Mouse (Mus musculus) megakaryocyte, embryonic 14.5 days (primary cell): ENCODE results near the gene Fam219a. TPM values are rescaled to one million over a fixed set of nuclear protein-coding genes. Genes with fewer than 3 reads are reported as not detected.
A peak's percentile ranks its signal among the peaks of the same experiment; 100 is the strongest.

Experiments
- H3K27me3 ChIP-seq: replicated peaks from 2 replicates; pipeline ENCODE3; 2012; ENCODE audit warnings: inconsistent platforms
- H3K36me3 ChIP-seq: replicated peaks from 2 replicates; pipeline ENCODE3; 2012; ENCODE audit warnings: low read length, inconsistent platforms, mixed read lengths
- H3K4me1 ChIP-seq: 2 replicates; pipeline ENCODE4 v1.6.1; 2012; ENCODE audit warnings: inconsistent platforms
- H3K4me3 ChIP-seq: replicated peaks from 2 replicates; pipeline ENCODE3; 2012; ENCODE audit warnings: moderate library complexity, mild to moderate bottlenecking, inconsistent platforms
- H3K9me3 ChIP-seq: 2 replicates; pipeline ENCODE4 v1.6.1; 2012; ENCODE audit warnings: inconsistent platforms
- FLI1 ChIP-seq: IDR thresholded peaks from 2 replicates; pipeline ENCODE4 v1.6.1; 2012; ENCODE audit warnings: low read length, inconsistent platforms, mixed read lengths
- GATA1 ChIP-seq: IDR thresholded peaks from 3 replicates; pipeline ENCODE4 v1.6.1; 2012; ENCODE audit warnings: mixed read lengths, low read length, inconsistent platforms, borderline replicate concordance
- polyA plus RNA-seq: library from polyadenylated mRNA; stranded (reverse); fragments of >175 nt; gene quantifications from 2 replicates; pipeline ENCODE4 v1.2.3, GENCODE M21; 2012; ENCODE audit warnings: low replicate concordance; ENCODE audit not compliant: insufficient read depth

Fam219a gene
- polyA plus RNA-seq = 13.5 and 35.8 TPM in 2 replicates

DNA sequence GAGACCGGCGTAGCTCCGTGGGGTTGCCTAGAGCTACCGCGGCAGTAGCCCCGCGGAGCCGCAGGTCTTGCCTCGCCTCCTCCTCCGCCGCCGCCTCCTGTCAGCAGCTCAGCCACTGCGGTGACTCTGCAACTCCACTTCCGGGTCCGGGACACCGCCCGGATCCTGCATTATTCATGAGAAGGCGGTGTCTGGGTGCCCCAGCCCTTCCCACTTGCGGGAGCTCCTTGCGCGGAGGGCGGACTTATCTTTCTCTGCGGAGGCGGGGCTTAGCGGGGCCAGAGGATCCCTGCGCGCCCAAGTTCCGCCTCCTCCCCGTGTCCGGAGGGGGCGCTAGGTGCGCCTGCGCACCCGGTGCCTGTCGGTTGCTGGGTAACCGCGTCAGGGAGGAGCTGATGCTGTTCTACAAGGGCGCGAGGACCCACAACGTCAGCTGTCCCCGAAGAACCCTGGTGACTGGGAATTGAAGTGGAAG, at the start of gene Fam219a, which contains the start of gene Dnaic1:
Fam219a (minus strand) TSS at position 128 of the 475 bp plus-strand sequence.
Dnaic1 (plus strand) TSS at position 365 of the 475 bp plus-strand sequence.
- H3K4me1 ChIP-seq = peaks cover 19% of the 10 kb centered on the region
- peak within 1 kb of the TSS; percentile 94 for H3K4me3 ChIP-seq
- TF ChIP-seq GATA1 = no peak
- no peak for TF ChIP-seq FLI1
- H3K27me3 ChIP-seq = peaks cover 50% of the 10 kb centered on the region
- H3K9me3 ChIP-seq = no peaks in the 10 kb centered on the region
- H3K36me3 ChIP-seq = no peaks in the 10 kb centered on the region

DNA sequence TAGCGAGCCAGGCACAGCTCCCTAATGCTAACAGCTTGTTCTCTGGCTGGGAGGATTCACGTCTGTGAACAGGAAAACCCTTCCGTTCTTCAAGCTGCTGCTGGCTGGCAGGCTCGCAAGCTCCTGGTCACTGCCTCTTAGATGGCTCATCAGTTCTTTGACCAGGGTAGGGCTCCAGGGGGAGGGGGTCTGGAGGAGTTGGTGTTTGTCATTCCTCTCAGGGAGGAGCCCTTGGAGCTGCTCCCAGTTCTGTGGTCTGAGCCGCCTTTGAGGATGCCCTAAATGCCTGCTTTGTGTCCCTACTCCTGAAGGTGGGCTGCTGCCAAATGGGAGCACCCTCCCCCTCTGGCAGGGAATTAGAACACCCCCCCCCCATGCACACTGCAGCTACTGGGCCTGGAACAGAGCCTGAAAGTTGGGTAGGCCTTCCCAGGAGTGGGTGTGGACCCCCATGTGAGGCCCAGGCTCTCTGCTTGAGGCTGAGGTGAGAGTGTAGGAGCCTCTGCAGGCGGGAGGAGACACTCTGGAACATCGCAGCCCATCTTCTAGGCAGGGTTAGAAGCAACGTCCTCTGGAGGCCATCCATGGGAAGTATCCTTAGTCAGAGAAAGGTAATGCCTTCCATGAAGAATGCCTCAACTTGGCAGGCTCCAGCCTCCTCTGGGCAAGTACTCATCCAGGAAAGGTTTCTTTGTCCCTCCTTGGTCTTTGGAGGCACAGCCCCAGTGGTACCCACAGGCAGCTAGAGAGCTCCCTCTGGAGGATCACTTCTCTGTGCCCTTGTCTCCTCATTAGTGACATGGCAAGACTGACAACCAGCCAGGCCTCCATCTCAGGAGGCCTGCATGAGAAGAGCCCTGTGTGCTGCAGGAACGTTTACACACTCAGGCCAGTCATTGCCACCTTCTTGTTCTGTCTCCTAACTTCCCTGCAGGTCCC, 46.6 kb upstream of the Fam219a start:
- Histone ChIP-seq H3K27me3 (peaks cover 35% of the 10 kb centered on the region), H3K4me1 (peaks cover 4% of the 10 kb centered on the region; the same call in 1 of the 2 replicates), H3K4me3 (no peak overlapping the region), H3K36me3 (no peaks in the 10 kb centered on the region), H3K9me3 (0 out of 2 replicates have a peak, but pooled peaks cover 3% of the 10 kb centered on the region)
- no peak for TF ChIP-seq GATA1
- TF ChIP-seq FLI1 = no peak

DNA sequence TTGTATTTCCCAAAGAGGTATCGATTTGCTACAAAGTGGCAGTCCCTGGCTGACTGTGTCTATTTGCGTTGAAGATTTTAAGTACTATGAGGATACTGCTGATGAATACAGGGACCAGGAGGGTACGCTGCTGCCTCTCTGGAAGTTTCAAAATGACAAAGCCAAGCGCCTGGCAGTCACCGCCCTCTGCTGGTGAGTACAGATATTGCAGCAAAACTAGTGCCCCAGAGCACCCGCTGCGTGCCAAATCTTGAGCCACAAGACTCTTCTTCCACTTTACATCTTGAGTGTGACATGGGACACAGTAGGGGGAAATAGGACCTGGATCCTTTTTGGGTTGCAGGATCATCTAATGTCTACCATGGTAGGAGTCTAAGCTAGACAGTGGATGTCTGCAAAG, 44.8 kb upstream of the Fam219a start:
- H3K36me3 ChIP-seq = no peaks in the 10 kb centered on the region
- 0 out of 2 replicates have a peak, but pooled peaks cover 3% of the 10 kb centered on the region for H3K9me3 ChIP-seq
- H3K27me3 ChIP-seq = peaks cover 32% of the 10 kb centered on the region
- TF ChIP-seq FLI1 (no peak), GATA1 (no peak)
- H3K4me3 ChIP-seq = no peak overlapping the region
- H3K4me1 ChIP-seq = peaks cover 4% of the 10 kb centered on the region; the same call in 1 of the 2 replicates

DNA sequence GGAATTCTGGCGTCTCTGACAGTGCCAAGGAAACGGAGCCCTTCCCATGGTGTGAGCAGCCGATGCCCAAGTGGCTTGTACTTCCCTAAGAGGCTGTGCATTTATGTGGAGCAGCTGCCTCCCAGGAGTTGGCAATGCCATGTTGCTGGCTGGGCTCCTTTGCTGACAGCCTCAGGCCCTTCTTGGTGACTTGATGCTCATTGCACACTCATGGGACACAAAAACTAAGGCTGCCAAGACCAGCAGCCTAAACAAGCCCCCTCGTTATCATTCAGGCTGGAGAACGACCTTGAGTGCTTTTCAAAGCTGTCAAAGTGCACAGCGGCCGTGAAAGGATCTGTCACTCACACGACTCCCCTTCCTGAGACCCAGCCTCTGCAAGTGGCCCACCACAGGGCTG, 42.8 kb upstream of the Fam219a start:
- peaks cover 4% of the 10 kb centered on the region; the same call in 1 of the 2 replicates for H3K4me1 ChIP-seq
- no peaks in the 10 kb centered on the region for H3K36me3 ChIP-seq
- TF ChIP-seq FLI1 (no peak), GATA1 (no peak)
- 0 out of 2 replicates have a peak, but pooled peaks cover 2% of the 10 kb centered on the region for H3K9me3 ChIP-seq
- H3K27me3 ChIP-seq = peaks cover 25% of the 10 kb centered on the region
- H3K4me3 ChIP-seq = no peak overlapping the region

DNA sequence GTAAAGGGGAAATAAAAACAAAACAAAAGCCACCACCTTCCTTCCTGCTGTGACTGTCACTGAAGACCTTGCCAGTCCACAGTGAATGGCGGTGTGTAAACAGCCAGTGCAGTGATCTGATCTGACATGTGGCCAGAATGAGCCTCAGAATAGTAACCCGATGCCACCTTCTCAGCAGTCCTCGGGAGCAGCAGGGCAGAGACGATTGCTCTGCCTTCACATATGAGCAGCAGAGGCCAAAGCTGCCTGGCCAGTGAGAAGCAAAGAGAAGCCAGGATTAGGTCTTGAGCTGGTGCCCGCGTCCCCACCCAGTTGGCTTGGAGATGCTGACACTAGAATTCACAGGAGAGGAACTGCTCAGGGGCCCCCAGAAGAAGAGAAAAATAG, 41.2 kb upstream of the Fam219a start:
- TF ChIP-seq GATA1 (no peak), FLI1 (no peak)
- peaks cover 4% of the 10 kb centered on the region; the same call in 1 of the 2 replicates for H3K4me1 ChIP-seq
- peaks cover 22% of the 10 kb centered on the region for H3K27me3 ChIP-seq
- H3K36me3 ChIP-seq = no peaks in the 10 kb centered on the region
- no peak overlapping the region for H3K4me3 ChIP-seq
- no peaks in the 10 kb centered on the region for H3K9me3 ChIP-seq

DNA sequence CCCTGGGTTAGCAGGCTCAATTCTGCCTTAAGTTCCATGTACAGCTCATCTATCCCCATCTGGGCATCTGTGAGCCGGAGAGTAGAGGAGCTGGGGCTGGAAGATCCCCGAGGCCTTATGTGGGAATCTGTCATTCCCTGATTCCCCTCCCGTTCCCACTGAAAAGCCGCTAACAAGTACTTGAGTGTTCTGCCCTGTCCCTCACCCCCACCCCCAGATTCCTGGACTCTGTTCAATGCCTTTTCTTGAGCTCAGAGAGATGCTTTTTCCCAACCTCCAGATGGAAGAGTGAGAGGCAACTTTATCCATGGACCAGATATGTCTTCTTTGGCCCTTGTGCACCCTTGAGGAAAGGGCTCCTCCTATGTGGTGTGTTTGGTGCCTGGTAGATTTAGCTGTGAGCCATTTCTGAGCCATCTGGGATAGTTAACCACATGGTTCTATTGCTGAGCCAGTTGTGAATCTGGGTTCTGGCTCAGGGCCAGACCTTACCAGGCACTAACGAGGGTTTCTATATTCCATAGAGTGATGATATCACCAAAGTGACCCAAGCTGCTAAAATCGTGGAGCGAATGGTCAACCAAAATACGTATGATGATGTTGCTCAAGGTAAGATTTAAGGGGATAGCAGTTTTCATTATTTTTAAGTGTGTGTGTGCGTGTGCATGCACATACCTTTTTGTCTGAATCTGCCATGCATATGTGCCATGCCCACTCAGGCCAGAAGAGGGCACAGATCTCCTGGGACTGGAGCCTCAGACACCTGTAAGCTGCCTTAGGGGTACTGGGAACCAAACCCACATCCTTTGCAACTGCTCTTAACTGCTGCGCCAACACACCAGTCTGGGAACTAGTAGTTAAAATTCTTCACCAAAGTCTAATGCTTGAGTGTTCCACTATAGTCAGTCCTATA, 40.6 kb upstream of the Fam219a start:
- Histone ChIP-seq H3K36me3 (no peaks in the 10 kb centered on the region), H3K4me1 (peaks cover 4% of the 10 kb centered on the region; the same call in 1 of the 2 replicates), H3K27me3 (peaks cover 16% of the 10 kb centered on the region), H3K9me3 (no peaks in the 10 kb centered on the region), H3K4me3 (no peak overlapping the region)
- TF ChIP-seq FLI1 = no peak
- no peak for TF ChIP-seq GATA1

DNA sequence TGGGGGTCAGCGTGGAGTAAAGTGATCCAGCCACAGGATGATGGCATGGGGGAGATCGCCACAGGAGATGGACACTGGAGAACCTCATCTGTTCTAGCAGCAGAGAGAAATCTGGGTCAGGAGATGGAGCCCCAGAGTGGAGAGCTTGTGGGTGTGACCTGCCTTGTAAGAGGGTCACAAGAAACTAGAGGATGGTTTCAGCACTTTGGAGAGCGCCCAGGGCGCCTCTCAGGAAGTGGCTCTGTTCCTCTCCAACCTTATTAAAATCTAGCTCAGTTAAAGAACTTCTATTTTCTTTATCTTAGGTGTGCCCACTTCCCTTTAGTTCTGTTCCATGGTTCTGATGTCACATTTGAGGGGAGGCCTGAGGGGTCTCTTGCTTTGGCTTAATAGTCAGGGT, 37.4 kb upstream of the Fam219a start:
- Histone ChIP-seq H3K4me3 (no peak overlapping the region), H3K36me3 (no peaks in the 10 kb centered on the region), H3K4me1 (no peaks in the 10 kb centered on the region), H3K9me3 (no peaks in the 10 kb centered on the region), H3K27me3 (peaks cover 20% of the 10 kb centered on the region)
- TF ChIP-seq GATA1 = no peak
- no peak for TF ChIP-seq FLI1

DNA sequence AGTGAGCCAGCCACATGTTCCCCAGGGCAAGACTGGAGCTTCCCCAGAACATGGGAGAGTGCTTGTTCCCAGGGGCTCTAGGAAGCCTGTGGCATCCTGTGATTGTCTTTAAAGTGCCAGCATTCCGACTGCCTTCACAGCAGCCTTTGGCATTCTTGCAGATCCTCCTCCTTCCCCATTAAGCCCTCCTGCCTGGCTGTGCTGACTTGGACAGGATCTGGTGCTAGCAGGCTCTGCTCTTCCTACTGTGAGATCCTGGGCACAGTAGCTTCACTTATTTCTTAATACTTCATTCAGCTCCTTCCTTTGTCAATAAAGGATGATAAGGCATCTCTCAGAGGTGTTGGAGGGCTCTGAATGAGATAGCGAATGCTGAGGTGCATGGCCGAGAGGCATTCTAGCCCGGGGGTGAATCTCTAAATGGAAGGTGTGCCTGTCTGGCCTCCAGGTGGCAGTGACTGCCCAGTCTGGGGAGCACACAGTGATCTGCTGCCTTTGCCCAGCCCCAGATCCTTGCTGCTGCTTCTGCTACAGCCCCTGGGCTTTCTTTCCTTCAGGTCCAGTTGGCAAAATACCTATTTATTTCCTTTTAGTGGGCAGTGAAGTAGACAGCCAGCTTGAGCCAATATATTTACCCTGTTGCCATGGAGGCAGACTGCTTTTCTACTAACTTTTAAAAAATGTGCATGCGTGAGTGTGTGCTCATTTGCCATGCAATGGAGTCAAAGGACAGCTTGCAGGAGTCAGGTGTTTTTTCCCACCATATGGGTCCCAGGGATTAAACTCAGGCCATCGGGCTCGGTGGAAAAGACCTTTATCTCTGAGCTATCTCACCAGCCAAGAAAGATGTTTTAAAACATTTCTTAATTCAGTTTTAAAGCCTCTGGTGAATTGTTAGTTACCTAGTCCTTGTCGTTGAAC, 35.4 kb upstream of the Fam219a start:
- Histone ChIP-seq H3K9me3 (no peaks in the 10 kb centered on the region), H3K36me3 (no peaks in the 10 kb centered on the region), H3K27me3 (peaks cover 19% of the 10 kb centered on the region), H3K4me3 (no peak overlapping the region), H3K4me1 (no peaks in the 10 kb centered on the region)
- no peak for TF ChIP-seq FLI1
- no peak for TF ChIP-seq GATA1
